Mouse (Mus musculus) heart, embryonic 10.5 days (tissue): Measurements from ENCODE around the gene Tbc1d12. TPM values are rescaled to one million over a fixed set of nuclear protein-coding genes. Genes with fewer than 3 reads are reported as not detected.

Experiments
- DNase-seq: peaks from one replicate; pipeline ENCODE4 v3.0.0-alpha.2; 2017; ENCODE audit warnings: low spot score
- H3K27ac ChIP-seq: fragments of 300-500 bp; sonication (generic); 2 replicates; pipeline ENCODE4 v1.5.1; 2016; ENCODE audit warnings: mild to moderate bottlenecking
- H3K27me3 ChIP-seq: fragments of 300-500 bp; sonication (generic); 2 replicates; pipeline ENCODE4 v1.6.1; 2016; ENCODE audit warnings: mild to moderate bottlenecking; ENCODE audit not compliant: poor library complexity, insufficient read depth, severe bottlenecking
- H3K36me3 ChIP-seq: fragments of 300-500 bp; sonication (generic); 2 replicates; pipeline ENCODE4 v1.6.1; 2016; ENCODE audit warnings: mild to moderate bottlenecking, moderate library complexity
- H3K4me1 ChIP-seq: fragments of 300-500 bp; sonication (generic); 2 replicates; pipeline ENCODE4 v1.6.1; 2016; ENCODE audit warnings: mild to moderate bottlenecking
- H3K4me3 ChIP-seq: fragments of 300-500 bp; sonication (generic); 2 replicates; pipeline ENCODE4 v1.5.1; 2016; ENCODE audit warnings: mild to moderate bottlenecking, moderate library complexity
- H3K9me3 ChIP-seq: fragments of 300-500 bp; sonication (generic); 2 replicates; pipeline ENCODE4 v1.6.1; 2016; ENCODE audit warnings: mild to moderate bottlenecking, moderate library complexity
- WGBS: fragments of 180-500 bp; shearing (Covaris S2); methylation state at CpG from one replicate; pipeline ENCODE4 v1.1.7; 2016; 5-methylcytosine and 5-hydroxymethylcytosine counted together
- polyA plus RNA-seq: library from polyadenylated mRNA; unstranded; fragments of >200 nt; fragmentation: Nextera tagmentation; extraction: Ambion mirVana; gene quantifications from 2 replicates; pipeline ENCODE4 v1.2.1, GENCODE M21; 2016

The Tbc1d12 gene
- 1.6 and 2.1 TPM in 2 replicates for polyA plus RNA-seq

DNA sequence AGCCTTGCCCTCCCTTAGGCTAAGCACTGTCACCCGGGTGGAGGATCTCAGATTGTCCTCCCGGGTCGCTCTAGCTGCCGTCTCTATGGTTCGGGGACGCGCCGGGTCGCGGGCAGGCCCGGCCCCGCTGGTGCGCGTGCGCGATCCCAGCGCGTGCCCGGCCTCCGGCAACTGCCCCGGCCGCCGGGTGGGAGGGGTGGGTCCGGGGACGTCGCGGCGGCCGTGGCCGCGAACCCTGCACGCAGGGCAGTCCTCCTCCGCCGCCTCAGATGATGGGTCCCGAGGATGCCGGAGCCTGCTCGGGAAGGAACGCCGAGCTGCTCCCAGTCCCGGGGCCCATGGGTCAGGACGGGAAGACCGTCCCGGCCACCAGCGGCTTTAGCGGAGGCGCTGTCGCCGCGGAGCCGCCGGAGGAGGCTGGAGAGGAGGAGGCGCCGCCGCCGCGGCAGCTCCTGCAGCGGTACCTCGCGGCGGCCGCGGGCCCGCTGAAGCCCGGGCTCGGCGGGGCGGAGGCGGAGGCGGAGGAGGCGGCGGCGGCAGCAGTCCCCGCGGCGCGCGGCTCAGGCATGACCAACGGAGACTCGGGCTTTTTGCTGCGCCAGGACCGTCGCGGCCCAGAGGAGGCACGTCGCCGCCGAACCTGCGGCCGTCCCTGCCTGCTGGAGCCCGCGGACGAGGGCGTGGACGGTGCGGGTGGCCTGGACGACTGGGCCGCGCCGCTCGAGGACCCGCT lies at the start of gene Tbc1d12:
Tbc1d12 (plus strand) TSS at position 142 of the 733 bp plus-strand sequence.
- peak within 1 kb of the TSS; percentile 91 for H3K4me3 ChIP-seq
- H3K27ac ChIP-seq, result peak within 1 kb of the TSS; percentile 94
- under 1% methylated on average over 99 of the region's 101 CpGs for WGBS
- H3K27me3 ChIP-seq, result no peaks in the 10 kb centered on the region
- H3K36me3 ChIP-seq, result peaks cover 2% of the 10 kb centered on the region; the same call in 1 of the 2 replicates
- peak; percentile 93 for DNase-seq
- H3K9me3 ChIP-seq, result no peaks in the 10 kb centered on the region
- peaks cover 7% of the 10 kb centered on the region for H3K4me1 ChIP-seq

DNA sequence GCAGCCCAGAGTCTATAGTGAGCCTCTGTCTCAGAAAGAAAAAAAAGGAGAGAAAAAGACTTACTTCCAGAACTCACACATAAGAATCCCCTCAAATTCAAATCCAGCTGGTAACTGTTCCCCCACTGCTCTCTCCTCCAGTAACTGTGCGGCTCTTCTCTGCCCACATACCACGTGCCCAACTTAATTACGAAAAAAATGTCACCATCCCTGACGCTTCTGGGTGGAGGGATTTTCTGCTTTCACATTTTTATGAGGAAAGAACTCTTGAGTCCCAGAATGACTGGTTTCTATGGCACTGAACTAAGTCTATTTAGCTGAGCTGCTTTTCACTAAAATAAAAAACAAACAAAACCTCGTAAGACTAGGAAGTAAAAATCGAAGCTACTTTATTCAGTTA lies 48.6 kb upstream of the Tbc1d12 start:
- DNase-seq, result no peak
- H3K27me3 ChIP-seq, result no peaks in the 10 kb centered on the region
- H3K27ac ChIP-seq, result no peak overlapping the region
- H3K36me3 ChIP-seq, result peaks cover 49% of the 10 kb centered on the region
- WGBS, result 91% methylated on average over 6 of the region's 6 CpGs
- H3K4me1 ChIP-seq, result no peaks in the 10 kb centered on the region
- H3K4me3 ChIP-seq, result no peak overlapping the region
- H3K9me3 ChIP-seq, result no peaks in the 10 kb centered on the region

DNA sequence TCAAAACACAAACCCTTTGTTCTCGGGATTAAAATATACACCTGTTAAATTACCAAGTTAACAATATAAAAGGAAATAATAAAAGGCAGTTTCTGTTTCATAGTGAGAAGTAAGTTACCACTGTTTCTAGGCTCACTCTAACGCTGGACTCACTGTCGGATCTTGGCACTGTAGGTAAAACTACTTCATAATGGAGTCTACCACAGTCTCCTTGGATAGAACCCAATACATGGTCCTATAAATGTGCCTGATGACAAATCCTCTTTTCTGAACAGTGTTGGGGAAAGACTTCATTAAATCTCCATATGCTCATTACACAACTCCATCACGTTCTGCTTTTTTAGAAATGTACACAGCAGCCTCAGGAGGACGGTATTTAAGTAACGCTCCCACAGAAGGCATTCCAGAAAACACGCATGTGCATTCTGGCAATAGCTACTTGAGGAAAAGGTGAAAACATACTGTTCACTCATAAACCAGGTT lies 42.8 kb upstream of the Tbc1d12 start:
- WGBS, result 96% methylated on average over 7 of the region's 7 CpGs

GRCm38 (mm10) chr19:38796546-38796945 lies 39.8 kb upstream of the Tbc1d12 start:
- Histone ChIP-seq H3K27ac (no peak overlapping the region), H3K27me3 (no peaks in the 10 kb centered on the region), H3K4me3 (no peak overlapping the region), H3K4me1 (no peaks in the 10 kb centered on the region), H3K9me3 (no peaks in the 10 kb centered on the region), H3K36me3 (peaks cover 85% of the 10 kb centered on the region)
- no peak for DNase-seq
- WGBS, result 82% methylated on average over 5 of the region's 5 CpGs

More for the DNA sequence above, 42.8 kb upstream of the Tbc1d12 start:
- H3K27ac ChIP-seq, result no peak overlapping the region
- no peak overlapping the region for H3K4me3 ChIP-seq
- H3K27me3 ChIP-seq, result no peaks in the 10 kb centered on the region
- H3K36me3 ChIP-seq, result peaks cover 91% of the 10 kb centered on the region
- no peaks in the 10 kb centered on the region for H3K9me3 ChIP-seq
- DNase-seq, result no peak
- no peaks in the 10 kb centered on the region for H3K4me1 ChIP-seq

DNA sequence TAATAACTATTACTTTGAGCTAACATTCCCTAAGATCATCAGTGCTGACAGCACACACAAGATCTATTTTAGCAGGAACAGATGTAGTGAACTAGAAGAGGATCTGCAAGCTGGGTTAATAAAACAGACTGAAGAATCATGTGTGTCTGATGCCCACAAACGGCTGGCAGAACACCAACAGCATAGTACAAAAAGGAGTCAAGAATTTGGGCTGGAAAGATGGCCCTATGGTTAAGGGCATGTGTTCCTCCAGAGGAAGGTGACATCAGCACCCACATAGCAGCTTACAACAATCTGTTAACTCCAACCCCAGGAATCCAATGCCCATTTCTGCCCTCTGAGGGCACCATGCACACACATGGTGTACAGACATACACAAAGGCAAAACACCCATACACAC lies 38.1 kb upstream of the Tbc1d12 start:
- DNase-seq, result no peak
- no peak overlapping the region for H3K27ac ChIP-seq
- H3K27me3 ChIP-seq, result no peaks in the 10 kb centered on the region
- H3K36me3 ChIP-seq, result peaks cover 85% of the 10 kb centered on the region
- H3K4me3 ChIP-seq, result no peak overlapping the region
- no peaks in the 10 kb centered on the region for H3K9me3 ChIP-seq
- WGBS, result 86% methylated on average over 1 of the region's 1 CpGs
- no peaks in the 10 kb centered on the region for H3K4me1 ChIP-seq

GRCm38 (mm10) chr19:38798801-38799200 lies 37.6 kb upstream of the Tbc1d12 start:
- H3K4me1 ChIP-seq, result no peaks in the 10 kb centered on the region
- H3K27ac ChIP-seq, result no peak overlapping the region
- no peaks in the 10 kb centered on the region for H3K27me3 ChIP-seq
- 96% methylated on average over 6 of the region's 6 CpGs for WGBS
- no peak for DNase-seq
- no peaks in the 10 kb centered on the region for H3K9me3 ChIP-seq
- H3K4me3 ChIP-seq, result no peak overlapping the region
- H3K36me3 ChIP-seq, result peaks cover 85% of the 10 kb centered on the region

- Histone ChIP-seq H3K36me3 (peaks cover 29% of the 10 kb centered on the region), H3K4me1 (peaks cover 3% of the 10 kb centered on the region; the same call in 1 of the 2 replicates), H3K9me3 (no peaks in the 10 kb centered on the region), H3K27me3 (no peaks in the 10 kb centered on the region), H3K27ac (peak overlapping the region; percentile 93; the same call in 1 of the 2 replicates), H3K4me3 (peak overlapping the region; percentile 90)
- no peak for DNase-seq
- 43% methylated on average over 8 of the region's 8 CpGs for WGBS
Observed at GRCm38 (mm10) chr19:38818191-38818590, 18.2 kb upstream of the Tbc1d12 start.

GRCm38 (mm10) chr19:38818766-38819426 lies 17.5 kb upstream of the Tbc1d12 start, which contains the start of gene Noc3l:
Gene Noc3l (minus strand): TSS chr19:38819237.
- Histone ChIP-seq H3K4me1 (peaks cover 3% of the 10 kb centered on the region; the same call in 1 of the 2 replicates), H3K9me3 (no peaks in the 10 kb centered on the region), H3K36me3 (peaks cover 25% of the 10 kb centered on the region), H3K4me3 (peak within 1 kb of the TSS; percentile 90), H3K27ac (peak within 1 kb of the TSS; percentile 93), H3K27me3 (no peaks in the 10 kb centered on the region)
- under 1% methylated on average over 38 of the region's 38 CpGs for WGBS
- peak; percentile 96 for DNase-seq

DNA sequence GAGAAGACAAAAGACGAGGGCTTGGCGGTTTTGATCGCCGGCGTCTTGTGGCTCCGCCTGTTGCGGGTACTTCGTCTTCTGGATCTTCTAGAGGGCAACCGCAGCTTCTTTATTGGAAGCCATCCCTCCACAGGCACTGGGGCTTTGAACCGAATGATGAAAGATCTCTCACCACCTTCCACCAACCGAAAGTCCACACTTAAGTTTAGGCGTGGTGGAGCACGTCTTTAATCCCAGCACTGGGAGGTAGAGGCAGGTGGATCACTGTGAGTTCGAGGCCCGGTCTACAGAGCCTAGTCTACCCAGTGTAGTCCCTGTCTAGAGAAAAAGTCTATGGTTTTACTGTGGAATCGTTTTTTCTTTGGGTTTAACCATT lies 17.0 kb upstream of the Tbc1d12 start:
- Histone ChIP-seq H3K4me1 (peaks cover 3% of the 10 kb centered on the region; the same call in 1 of the 2 replicates), H3K36me3 (peaks cover 20% of the 10 kb centered on the region), H3K27me3 (no peaks in the 10 kb centered on the region), H3K9me3 (no peaks in the 10 kb centered on the region), H3K4me3 (peak overlapping the region; percentile 90), H3K27ac (peak overlapping the region; percentile 93)
- DNase-seq, result no peak
- WGBS, result 13% methylated on average over 16 of the region's 16 CpGs

- H3K27ac ChIP-seq, result peak overlapping the region; percentile 17; the same call in 1 of the 2 replicates
Observed at GRCm38 (mm10) chr19:38820186-38820804, 16.1 kb upstream of the Tbc1d12 start.

DNA sequence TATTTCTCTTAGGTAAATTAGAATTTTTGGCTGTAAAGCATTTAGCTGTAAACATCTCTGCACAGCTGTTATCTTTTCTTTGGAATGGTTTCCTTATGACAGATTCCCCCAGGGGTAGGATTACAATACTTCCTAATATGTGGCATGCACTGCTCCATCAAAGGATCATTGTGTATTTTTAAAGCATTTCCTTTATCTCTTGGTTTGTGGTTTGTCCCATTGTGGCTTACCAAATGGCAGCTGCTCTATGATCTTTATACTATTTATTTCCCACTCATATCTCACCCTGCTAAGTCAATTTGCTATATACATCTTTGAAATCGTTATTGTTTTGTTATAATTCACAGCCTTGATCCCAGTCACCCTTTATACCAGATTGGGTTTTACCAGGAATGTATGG lies 3.2 kb upstream of the Tbc1d12 start:
- Histone ChIP-seq H3K27me3 (no peaks in the 10 kb centered on the region), H3K4me3 (no peak overlapping the region), H3K27ac (no peak overlapping the region), H3K4me1 (peaks cover 7% of the 10 kb centered on the region), H3K9me3 (no peaks in the 10 kb centered on the region), H3K36me3 (no peaks in the 10 kb centered on the region)
- DNase-seq, result no peak
- WGBS, result 48% methylated on average over 1 of the region's 1 CpGs

More at GRCm38 (mm10) chr19:38820186-38820804, 16.1 kb upstream of the Tbc1d12 start:
- H3K9me3 ChIP-seq, result no peaks in the 10 kb centered on the region
- H3K4me1 ChIP-seq, result peaks cover 3% of the 10 kb centered on the region; the same call in 1 of the 2 replicates
- peak; percentile 79 for DNase-seq
- 55% methylated on average over 4 of the region's 4 CpGs for WGBS
- peaks cover 11% of the 10 kb centered on the region for H3K36me3 ChIP-seq
- no peaks in the 10 kb centered on the region for H3K27me3 ChIP-seq
- H3K4me3 ChIP-seq, result no peak overlapping the region

DNA sequence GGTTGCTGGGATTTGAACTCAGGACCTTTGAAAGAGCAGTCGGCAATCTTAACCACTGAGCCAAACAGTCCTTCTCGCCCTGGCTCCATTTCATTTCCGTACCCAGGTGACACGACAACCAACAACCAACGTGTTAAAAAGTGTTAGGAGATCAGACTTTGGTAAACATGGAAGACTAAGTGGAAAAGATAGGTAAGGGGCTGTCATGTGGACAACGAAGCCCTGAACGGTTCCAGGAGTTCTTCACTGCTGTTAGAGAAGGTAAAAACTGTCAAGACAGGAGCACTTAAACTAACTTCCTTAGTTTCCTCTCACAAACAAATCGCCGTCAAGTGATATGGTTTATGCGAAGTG lies 318 bp upstream of the Tbc1d12 start:
- no peaks in the 10 kb centered on the region for H3K36me3 ChIP-seq
- H3K4me1 ChIP-seq, result peaks cover 7% of the 10 kb centered on the region
- peak overlapping the region; percentile 91 for H3K4me3 ChIP-seq
- H3K27me3 ChIP-seq, result no peaks in the 10 kb centered on the region
- no peaks in the 10 kb centered on the region for H3K9me3 ChIP-seq
- H3K27ac ChIP-seq, result peak overlapping the region; percentile 94
- DNase-seq, result no peak
- 26% methylated on average over 10 of the region's 10 CpGs for WGBS
